Mouse (Mus musculus): ENCODE results near the gene Crtc2.

GRCm38 (mm10) chr3:90273855-90274254 is 19.9 kb downstream of the Crtc2 start:
- no peak for TF ChIP-seq TAL1 (IDR thresholded peaks at IDR 0.05; ENCODE audit: low read length)
- TF ChIP-seq GATA1 (IDR thresholded peaks at IDR 0.05; ENCODE audit: low read length), result no peak

Data from erythroblast, embryonic 14.5 days (primary cell).